Mouse (Mus musculus) embryonic stem cell, embryonic (primary cell): ENCODE measurements at regions not wholly inside any gene's neighbourhood (a gene's known extent, or its start where the extent isn't known, plus 50 kb on each side); places are given as distances from the start of the nearest gene placed in this dataset.

Source experiments
- CTCF ChIA-PET, 4 experiments: fragments of 300-600 bp in 2 of 4; fragments of 350-600 bp in 2 of 4; sonication (Branson Sonifier 250); formaldehyde crosslinking; loops; one replicate each; lab custom pipeline; 2022; ENCODE audit warnings: inconsistent platforms in 2 of 4; lab: Charles Lee
- POLR2A ChIA-PET, 4 experiments: fragments of 300-600 bp in 2 of 4; fragments of 350-600 bp in 2 of 4; sonication (Branson Sonifier 250); formaldehyde crosslinking; loops; one replicate each; lab custom pipeline; 2022; ENCODE audit warnings: antibody characterized with exemption in 4 of 4, inconsistent platforms in 1 of 4; lab: Charles Lee

DNA sequence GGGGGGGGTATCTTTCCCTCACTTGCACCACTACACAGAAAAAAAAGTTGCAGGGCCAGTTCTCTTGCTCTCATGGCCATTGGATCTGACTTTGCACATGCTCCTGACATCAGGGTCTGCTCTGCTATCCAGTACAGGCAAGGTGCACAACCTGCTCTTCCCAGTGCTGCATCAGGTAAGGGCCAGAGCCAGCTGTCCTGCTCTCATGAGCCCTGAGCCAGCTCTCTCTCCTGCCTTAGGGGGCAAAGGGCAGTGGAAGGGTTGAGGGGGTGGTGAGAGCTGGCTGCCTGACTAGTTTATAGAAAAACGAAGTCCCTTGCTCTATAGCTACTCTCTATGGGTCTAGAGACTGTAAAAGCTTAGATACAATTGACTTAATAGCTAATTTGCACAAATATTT, 927.6 kb downstream of the Rab28 start:
- POLR2A ChIA-PET, result no interaction called here
- CTCF ChIA-PET, result no interaction called here

DNA sequence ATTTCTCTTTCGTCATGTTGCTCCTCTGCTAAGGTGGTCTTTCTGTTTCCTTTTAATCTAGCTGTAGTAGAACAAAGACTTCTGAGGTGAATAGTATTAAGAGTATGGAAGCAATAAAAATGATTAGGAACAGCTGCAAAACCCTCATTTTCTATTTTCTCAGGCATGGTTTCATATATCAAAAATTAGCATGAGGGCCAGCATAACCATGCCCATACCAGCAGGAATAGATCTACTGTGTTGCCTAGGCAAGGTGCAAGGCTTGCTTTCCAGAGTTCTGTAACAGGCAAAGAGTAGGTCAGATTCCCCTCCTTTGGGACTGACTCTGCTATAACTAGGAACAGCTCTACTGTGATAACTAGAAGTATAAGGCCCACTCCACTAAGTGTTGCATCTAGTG, 928.1 kb downstream of the Rab28 start:
- POLR2A ChIA-PET, result no interaction called here
- CTCF ChIA-PET, result no interaction called here

DNA sequence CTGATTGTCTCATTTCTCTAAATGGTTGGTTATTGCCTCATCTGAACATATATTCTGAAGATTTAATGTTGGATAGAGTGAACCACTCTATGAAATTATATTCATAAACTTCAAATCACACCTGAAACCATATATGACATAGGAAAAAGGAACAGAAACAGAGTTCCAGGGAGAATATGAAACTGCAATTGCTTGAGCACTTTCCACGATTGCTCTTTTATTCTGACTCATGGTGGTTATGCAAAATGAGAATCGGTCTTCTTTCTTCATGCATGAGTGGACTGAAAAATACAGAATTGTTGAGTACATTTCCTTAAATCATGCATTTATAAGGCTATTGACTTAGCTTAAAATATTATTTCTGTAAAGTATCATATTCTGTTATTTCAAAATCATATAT, 932.1 kb downstream of the Rab28 start:
- POLR2A ChIA-PET, result no interaction called here
- CTCF ChIA-PET, result no interaction called here

DNA sequence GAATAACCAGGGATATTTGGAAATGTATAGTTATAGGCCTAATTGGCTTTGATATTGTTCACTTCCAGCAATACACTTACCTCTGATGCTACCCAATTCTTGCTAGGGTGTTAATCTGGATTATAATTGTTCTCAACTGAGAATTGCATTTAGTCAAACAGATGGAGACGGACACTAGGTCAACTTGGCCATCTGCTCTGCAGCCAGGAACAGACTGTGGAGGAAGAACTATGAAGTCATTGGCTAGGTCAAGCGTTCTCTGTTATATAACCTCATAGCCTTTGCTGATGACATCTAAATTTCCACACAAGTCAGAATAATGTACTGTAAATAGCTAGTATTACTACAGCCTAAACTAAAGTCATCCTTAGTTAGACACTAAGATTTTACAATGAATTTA, 947.7 kb downstream of the Rab28 start:
- POLR2A ChIA-PET, result no interaction called here
- CTCF ChIA-PET, result no interaction called here

DNA sequence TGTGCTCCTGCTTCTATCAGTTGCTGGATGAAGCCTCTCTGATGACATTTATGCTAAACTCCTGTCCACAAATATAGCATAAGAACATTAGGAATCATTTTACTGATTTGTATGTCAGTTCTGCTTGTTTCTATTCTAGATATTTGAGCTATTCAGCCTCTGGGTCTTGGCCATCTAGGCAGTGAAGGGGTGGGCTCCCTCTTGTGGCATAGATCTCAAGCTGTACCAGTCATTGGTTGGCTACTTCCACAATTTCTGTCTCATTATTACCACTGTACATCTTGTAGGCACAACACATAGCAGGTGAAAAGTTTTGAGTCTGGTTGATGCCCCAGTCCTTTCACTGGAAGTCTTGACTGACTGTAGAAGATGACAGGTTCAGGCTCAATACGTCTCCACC, 957.9 kb downstream of the Rab28 start:
- CTCF ChIA-PET, result no interaction called here
- POLR2A ChIA-PET, result no interaction called here

DNA sequence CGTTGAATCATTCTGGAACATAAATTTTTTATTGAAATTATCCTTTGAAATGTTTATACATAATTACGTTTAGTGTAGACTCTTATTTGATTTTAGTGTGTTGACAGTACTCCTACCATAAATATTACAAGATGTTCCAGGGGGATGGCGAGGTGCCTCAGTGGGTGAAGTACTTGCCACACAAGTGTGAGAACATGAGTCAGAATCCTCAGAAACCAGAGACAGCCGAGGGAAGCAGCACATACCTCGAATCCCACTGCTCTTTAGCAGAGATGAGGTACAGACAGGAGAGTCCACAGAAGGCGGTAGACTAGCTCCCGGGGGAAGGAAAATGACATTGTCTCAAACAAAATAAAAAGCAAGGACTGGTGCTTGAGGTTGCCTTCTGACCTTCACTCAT, 972.3 kb downstream of the Rab28 start:
- CTCF ChIA-PET, result no interaction called here
- POLR2A ChIA-PET, result no interaction called here

DNA sequence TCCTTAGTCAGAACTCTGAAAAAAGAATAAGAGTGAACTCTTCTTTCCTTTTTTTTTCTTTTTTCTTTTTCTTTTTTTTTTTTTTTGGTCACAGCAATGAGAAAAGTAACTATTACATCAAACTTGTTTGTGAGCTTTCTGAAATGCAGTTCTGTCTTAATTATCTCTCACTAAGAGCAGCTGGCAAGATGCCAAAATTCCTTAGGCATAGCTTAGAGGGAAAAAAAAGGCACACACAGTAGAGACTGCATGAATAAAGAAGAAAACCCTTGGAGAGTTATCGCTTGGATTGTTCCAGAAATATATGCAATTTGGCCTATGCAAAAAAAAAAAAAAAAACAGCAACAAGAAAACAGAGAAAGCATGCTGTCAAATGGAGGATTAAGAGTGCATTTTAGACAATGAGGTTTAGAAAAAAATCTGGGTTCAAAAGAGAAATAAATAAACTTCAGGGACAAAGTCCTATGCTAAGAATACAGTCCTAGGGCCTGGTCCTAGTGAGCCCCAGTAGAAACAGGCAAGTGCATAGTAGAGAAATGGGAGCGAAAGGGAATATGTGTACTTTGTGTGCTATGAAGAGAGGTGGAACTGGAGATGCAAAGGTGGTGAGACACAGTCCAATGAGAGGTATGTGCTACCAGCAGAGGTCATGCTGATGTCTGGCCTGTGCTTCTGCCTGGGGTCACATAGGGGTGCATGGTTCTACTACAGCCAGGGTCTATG, 974.0 kb downstream of the Rab28 start:
- ChIA-PET CTCF (no interaction called here), POLR2A (interaction anchor here in 1 of 4 experiments (0.7 kb wide), 1 partner anchor 13 kb away, joined by 6 read pairs; no protein-coding TSS in a partner anchor)

DNA sequence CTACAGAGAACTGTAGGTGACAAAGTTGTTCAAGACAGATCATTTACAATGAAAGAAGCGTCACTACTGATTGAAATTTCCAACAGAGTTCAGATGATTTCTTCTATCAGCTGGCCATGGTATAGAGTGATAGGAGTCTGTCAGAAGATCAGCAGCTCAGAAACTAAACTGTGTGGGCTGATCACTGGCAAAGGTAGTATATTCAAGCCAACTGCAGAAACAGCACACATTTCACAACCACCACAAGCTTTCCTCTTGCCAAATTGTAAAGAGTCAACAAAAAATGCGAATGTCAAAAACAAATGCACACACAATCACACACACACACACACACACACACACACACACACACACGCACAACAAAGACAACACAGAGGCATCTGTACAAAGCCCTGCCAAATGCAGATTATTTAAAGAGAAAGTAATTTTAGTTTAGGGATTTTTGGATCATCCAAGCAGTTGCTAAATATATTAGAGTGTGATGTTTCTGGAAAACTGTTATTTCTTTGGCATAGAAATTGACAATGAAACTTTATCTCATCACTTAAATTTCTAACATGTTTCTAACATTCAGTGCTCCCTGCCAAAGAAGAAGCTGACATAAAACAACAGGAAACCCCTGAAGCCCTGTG, 959.3 kb upstream of the Hs3st1 start:
- CTCF ChIA-PET, result interaction anchor here in 1 of 4 experiments (0.6 kb wide), 1 partner anchor 88 kb away, joined by 4 read pairs; no protein-coding TSS in a partner anchor

DNA sequence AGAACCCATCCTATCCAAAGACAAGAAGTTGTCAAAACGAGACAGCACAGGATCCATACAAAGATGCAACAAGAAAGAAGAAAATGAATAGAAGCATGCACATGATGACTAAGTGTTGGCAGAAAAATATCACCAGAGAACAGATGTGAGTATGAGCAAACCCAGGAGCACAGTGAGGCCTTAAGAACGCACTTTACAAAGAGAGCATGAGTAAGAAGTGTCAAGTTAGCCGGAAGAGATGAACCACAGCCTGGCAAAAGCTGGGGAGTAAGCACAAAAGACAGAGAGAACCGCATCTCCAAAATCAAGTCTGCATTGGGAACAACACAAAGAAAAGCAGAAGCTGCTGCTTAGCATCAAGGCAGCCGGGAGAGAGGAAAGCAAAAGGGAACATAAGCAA, 946.4 kb upstream of the Hs3st1 start:
- CTCF ChIA-PET, result no interaction called here

More for the DNA sequence above, 959.3 kb upstream of the Hs3st1 start:
- POLR2A ChIA-PET, result interaction anchor here in 1 of 4 experiments (0.6 to 0.7 kb wide), 2 partner anchors 10 to 461 kb away, joined by 3 to 4 read pairs; no protein-coding TSS in a partner anchor

DNA sequence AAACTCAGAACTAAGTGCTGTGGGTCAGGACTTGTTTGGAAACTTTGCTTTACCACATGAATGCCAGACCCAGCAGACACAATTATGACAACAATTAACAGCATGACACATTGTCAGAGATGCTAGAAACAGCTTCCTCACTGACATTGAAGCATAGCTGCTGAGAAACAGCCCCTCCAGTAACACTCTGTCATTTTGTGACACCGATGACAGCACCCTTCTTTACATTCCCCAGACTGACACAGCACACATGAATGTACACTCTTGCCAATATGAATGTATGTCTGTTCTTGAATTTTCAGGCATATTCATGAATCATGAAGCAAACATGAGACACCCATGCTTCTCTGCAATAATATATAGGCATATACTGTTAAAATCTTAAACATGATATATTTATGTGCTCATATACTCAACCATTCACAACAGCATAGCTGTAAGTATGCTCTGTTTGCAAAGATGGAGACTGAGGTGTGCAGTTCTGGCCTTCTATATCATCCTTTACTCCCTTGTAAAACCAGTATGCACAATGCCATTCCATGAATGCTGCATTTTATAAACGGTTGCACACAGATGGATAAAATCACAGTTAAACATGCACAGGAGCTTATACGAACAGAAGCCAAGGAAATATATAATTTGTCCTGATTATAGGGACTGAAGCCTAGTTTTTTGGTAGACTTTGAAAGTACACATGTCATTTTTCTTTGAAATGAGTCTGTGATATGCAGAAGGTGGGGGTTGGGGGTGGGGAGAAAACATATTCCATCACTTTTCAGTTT, 942.4 kb upstream of the Hs3st1 start:
- ChIA-PET POLR2A (no interaction called here), CTCF (no interaction called here)

More for the DNA sequence above, 946.4 kb upstream of the Hs3st1 start:
- POLR2A ChIA-PET, result interaction anchor here in 1 of 4 experiments (0.6 kb wide), 1 partner anchor 62 kb away, joined by 3 read pairs; no protein-coding TSS in a partner anchor
